ENCODE assay signal across 7 mouse cellular contexts in genomic region chr14:55121947-55122346, GRCm38 (mm10). TPM values are rescaled to one million over a fixed set of nuclear protein-coding genes. Genes with fewer than 3 reads are reported as not detected.
DNase-seq lines count a peak whose midpoint lies in the region; ATAC-seq and TF ChIP-seq lines count a peak whose summit lies in the region.

No protein-coding gene starts in this region.

- no peak overlapping the region for H3K27ac ChIP-seq in bone marrow macrophage, adult 2 months (ENCODE audit: insufficient read depth, low read depth, low read length)
- peak overlapping the region in 1 of 2 experiments; percentile 28; a peak in 1 of 4 replicates for H3K27ac ChIP-seq in heart, embryonic 14.5 days (replicated peaks in 1 of 2; ENCODE audit: control insufficient read depth in 1 of 2, insufficient read depth in 1 of 2, low read depth in 2 of 2, low read length in 2 of 2)
- no peak overlapping the region for H3K27ac ChIP-seq in kidney, postnatal 0 days

- H3K36me3 ChIP-seq in heart, embryonic 14.5 days (ENCODE audit: control insufficient read depth, insufficient read depth, low read length): no peaks in the 10 kb centered on the region
- no peaks in the 10 kb centered on the region for H3K36me3 ChIP-seq in kidney, postnatal 0 days (ENCODE audit: insufficient read depth, low read length)

- DNase-seq in NIH3T3 (ENCODE audit: low read depth): peak; percentile 60
- peak; percentile 87 for DNase-seq in fibroblast of lung, adult 2 months (ENCODE audit: low read depth)
- DNase-seq in kidney, postnatal 0 days (ENCODE audit: low spot score): peak; percentile 93
- DNase-seq in lung, postnatal 14 days: peak; percentile 85
- peak; percentile 77 for DNase-seq in right cerebral cortex, postnatal 4 days

- H3K4me1 ChIP-seq in bone marrow macrophage, adult 2 months (ENCODE audit: control insufficient read depth, insufficient read depth, low read length): peaks cover 9% of the 10 kb centered on the region
- peaks cover 4 to 10% of the 10 kb centered on the region in 2 experiments; a peak in 3 of 4 replicates for H3K4me1 ChIP-seq in heart, embryonic 14.5 days (ENCODE audit: control insufficient read depth in 2 of 2, insufficient read depth in 2 of 2, low read length in 2 of 2)
- H3K4me1 ChIP-seq in kidney, postnatal 0 days (replicated peaks; ENCODE audit: insufficient read depth, low read length): peaks cover 4% of the 10 kb centered on the region; the same call in 1 of the 2 replicates

- no peak overlapping the region for H3K4me3 ChIP-seq in bone marrow macrophage, adult 2 months (ENCODE audit: insufficient read depth, low read length)
- peak overlapping the region in 1 of 2 experiments; percentile 17; a peak in 2 of 4 replicates for H3K4me3 ChIP-seq in heart, embryonic 14.5 days (ENCODE audit: control insufficient read depth in 1 of 2, insufficient read depth in 1 of 2, low read depth in 1 of 2, low read length in 2 of 2)
- H3K4me3 ChIP-seq in kidney, postnatal 0 days (replicated peaks; ENCODE audit: low read depth, low read length): no peak overlapping the region

- peaks cover 11% of the 10 kb centered on the region for H3K27me3 ChIP-seq in heart, embryonic 14.5 days (ENCODE audit: control insufficient read depth, insufficient read depth, low read length)
- H3K27me3 ChIP-seq in kidney, postnatal 0 days (ENCODE audit: insufficient read depth, low read length): no peaks in the 10 kb centered on the region

- H3K4me2 ChIP-seq in heart, embryonic 14.5 days (ENCODE audit: low read length): peak overlapping the region; percentile 61
- peak overlapping the region; percentile 35 for H3K4me2 ChIP-seq in kidney, postnatal 0 days (ENCODE audit: low read length)

- 1% methylated on average over 5 of the region's 5 CpGs for WGBS in heart, embryonic 14.5 days
- WGBS in kidney, postnatal 0 days: 7% methylated on average over 5 of the region's 5 CpGs

- H3K9me3 ChIP-seq in heart, embryonic 14.5 days (ENCODE audit: control insufficient read depth, low read length): no peaks in the 10 kb centered on the region
- no peaks in the 10 kb centered on the region for H3K9me3 ChIP-seq in kidney, postnatal 0 days (replicated peaks; ENCODE audit: low read length)

- peak; percentile 83 for ATAC-seq in heart, embryonic 14.5 days (ENCODE audit: insufficient number of reproducible peaks, insufficient read depth, low FRiP score, low read depth)
- ATAC-seq in kidney, postnatal 0 days (replicated peaks; ENCODE audit: low FRiP score, low read depth): peak; percentile 92

- peak; percentile 48 for TF ChIP-seq CTCF in bone marrow macrophage, adult 2 months (IDR thresholded peaks at IDR 0.05; ENCODE audit: low read depth, low read length)
- TF ChIP-seq CTCF in kidney, postnatal 0 days (IDR thresholded peaks at IDR 0.05; ENCODE audit: low read depth): peak; percentile 91

- peak overlapping the region; percentile 35 for H3K9ac ChIP-seq in heart, embryonic 14.5 days (ENCODE audit: low read length)
- 0 out of 2 replicates have a peak overlapping the region, but pooled peaks have one; percentile 15 for H3K9ac ChIP-seq in kidney, postnatal 0 days (ENCODE audit: low read depth, low read length)

- no peak for TF ChIP-seq POLR2A in bone marrow macrophage, adult 2 months (IDR thresholded peaks at IDR 0.05; ENCODE audit: borderline replicate concordance, low read depth, low read length)

RNA-seq across cellular contexts. Expression of gene Jph4, which starts 5.2 kb away (rescaled TPM):
- not detected in 2 replicates for polyA plus RNA-seq in bone marrow macrophage, adult 2 months (2012; ENCODE audit: insufficient read depth, insufficient read length, missing spikeins)
- 0.05 and 0.18 TPM in 2 replicates for polyA plus RNA-seq in heart, embryonic 14.5 days (2014; fragmentation: Nextera tagmentation; extraction: Ambion mirVana)
- 0.30 and 0.34 TPM in 2 replicates for polyA plus RNA-seq in kidney, postnatal 0 days (2015; fragmentation: Nextera tagmentation; extraction: Ambion mirVana)

RNA-seq across cellular contexts. Expression of gene Ap1g2, which starts 15.6 kb away (rescaled TPM):
- 43.0 and 51.9 TPM in 2 replicates for polyA plus RNA-seq in bone marrow macrophage, adult 2 months (2012; ENCODE audit: insufficient read depth, insufficient read length, missing spikeins)
- polyA plus RNA-seq in heart, embryonic 14.5 days (2014; fragmentation: Nextera tagmentation; extraction: Ambion mirVana): 7.6 and 8.6 TPM in 2 replicates
- 15.8 and 16.8 TPM in 2 replicates for polyA plus RNA-seq in kidney, postnatal 0 days (2015; fragmentation: Nextera tagmentation; extraction: Ambion mirVana)

RNA-seq across cellular contexts. Expression of gene Thtpa, which starts 27.4 kb away (rescaled TPM):
- 10.6 and 12.3 TPM in 2 replicates for polyA plus RNA-seq in bone marrow macrophage, adult 2 months (2012; ENCODE audit: insufficient read depth, insufficient read length, missing spikeins)
- 12.8 and 15.1 TPM in 2 replicates for polyA plus RNA-seq in heart, embryonic 14.5 days (2014; fragmentation: Nextera tagmentation; extraction: Ambion mirVana)
- 20.8 and 21.6 TPM in 2 replicates for polyA plus RNA-seq in kidney, postnatal 0 days (2015; fragmentation: Nextera tagmentation; extraction: Ambion mirVana)

RNA-seq across cellular contexts. Expression of gene Zfhx2, which starts 29.8 kb away (rescaled TPM):
- 7.1 and 7.6 TPM in 2 replicates for polyA plus RNA-seq in bone marrow macrophage, adult 2 months (2012; ENCODE audit: insufficient read depth, insufficient read length, missing spikeins)
- polyA plus RNA-seq in heart, embryonic 14.5 days (2014; fragmentation: Nextera tagmentation; extraction: Ambion mirVana): 2.6 and 3.0 TPM in 2 replicates
- 2.0 and 2.4 TPM in 2 replicates for polyA plus RNA-seq in kidney, postnatal 0 days (2015; fragmentation: Nextera tagmentation; extraction: Ambion mirVana)
